Mouse (Mus musculus) cerebellum, postnatal 25 days (tissue): Measurements from ENCODE around the gene Cend1.
"Not testable (repeated sequence)": the region's sequence is repeated elsewhere in the genome, so short reads cannot be mapped to it uniquely, and the experiment has no call there.

ENCODE experiments used
- DNase-seq, 2 experiments: peaks; one replicate each; pipeline ENCODE4 v3.0.0; 2021; ENCODE audit warnings: mixed read lengths in 2 of 2

Gene Cend1

GRCm38 (mm10) chr7:141464603-141465201, 35.4 kb upstream of the Cend1 start:
- DNase-seq: peak; percentile 30 to 51

- peak; percentile 15 to 21 for DNase-seq
These were observed 34.7 kb upstream of the Cend1 start for GRCm38 (mm10) chr7:141463824-141464602.

- peak; percentile 25 to 48 for DNase-seq
These were observed 33.1 kb upstream of the Cend1 start for GRCm38 (mm10) chr7:141462333-141462821.

GRCm38 (mm10) chr7:141461521-141462332, 32.4 kb upstream of the Cend1 start:
- peak; percentile 34 to 53 for DNase-seq

- DNase-seq: peak; percentile 29 to 51
These were observed 31.3 kb upstream of the Cend1 start, which contains the start of gene Cracr2b for GRCm38 (mm10) chr7:141460391-141461113. Cracr2b (plus strand) TSS chr7:141461094.

GRCm38 (mm10) chr7:141460001-141460390, 30.7 kb upstream of the Cend1 start:
- peak; percentile 24 to 30 for DNase-seq

- peak; percentile 82 to 85 for DNase-seq
These were observed 30.0 kb upstream of the Cend1 start for GRCm38 (mm10) chr7:141459301-141459711.

GRCm38 (mm10) chr7:141458661-141459060, 29.4 kb upstream of the Cend1 start:
- no peak for DNase-seq

GRCm38 (mm10) chr7:141457986-141458660, 28.8 kb upstream of the Cend1 start:
- DNase-seq: peak; percentile 68 to 79

- DNase-seq: peak in 1 of 2 experiments; percentile 46
These were observed 27.9 kb upstream of the Cend1 start for GRCm38 (mm10) chr7:141457236-141457635.

GRCm38 (mm10) chr7:141456739-141457138, 27.4 kb upstream of the Cend1 start:
- DNase-seq: peak; percentile 28 to 33

- DNase-seq: peak; percentile 73 to 74
These were observed 26.5 kb upstream of the Cend1 start for GRCm38 (mm10) chr7:141455610-141456314.

GRCm38 (mm10) chr7:141454967-141455551, 25.8 kb upstream of the Cend1 start, which contains the start of gene Pnpla2:
Pnpla2 (plus strand) TSS chr7:141455198.
- DNase-seq: peak; percentile 92 to 97

GRCm38 (mm10) chr7:141453636-141454035, 24.3 kb upstream of the Cend1 start:
- no peak for DNase-seq

GRCm38 (mm10) chr7:141451928-141452327, 22.6 kb upstream of the Cend1 start:
- no peak for DNase-seq

GRCm38 (mm10) chr7:141447110-141447991, 18.1 kb upstream of the Cend1 start, which contains the start of gene Rplp2:
Rplp2 (plus strand) TSS chr7:141447370.
- DNase-seq: peak; percentile 96 to 97

- DNase-seq: not testable (repeated sequence)
These were observed 17.1 kb upstream of the Cend1 start for GRCm38 (mm10) chr7:141446374-141446773.

GRCm38 (mm10) chr7:141443828-141444237, 14.5 kb upstream of the Cend1 start, which contains the start of gene Pidd1:
Pidd1 (minus strand) TSS chr7:141444025.
- DNase-seq: peak; percentile 28 to 55
